Mouse (Mus musculus): ENCODE data around the gene Rnf6. TPM values are rescaled to one million over a fixed set of nuclear protein-coding genes. Genes with fewer than 3 reads are reported as not detected.
"Not testable (repeated sequence)": the region's sequence is repeated elsewhere in the genome, so short reads cannot be mapped to it uniquely, and the experiment has no call there.

Gene Rnf6
- polyA plus RNA-seq, 2 experiments: 13.2 to 19.4 TPM

DNA sequence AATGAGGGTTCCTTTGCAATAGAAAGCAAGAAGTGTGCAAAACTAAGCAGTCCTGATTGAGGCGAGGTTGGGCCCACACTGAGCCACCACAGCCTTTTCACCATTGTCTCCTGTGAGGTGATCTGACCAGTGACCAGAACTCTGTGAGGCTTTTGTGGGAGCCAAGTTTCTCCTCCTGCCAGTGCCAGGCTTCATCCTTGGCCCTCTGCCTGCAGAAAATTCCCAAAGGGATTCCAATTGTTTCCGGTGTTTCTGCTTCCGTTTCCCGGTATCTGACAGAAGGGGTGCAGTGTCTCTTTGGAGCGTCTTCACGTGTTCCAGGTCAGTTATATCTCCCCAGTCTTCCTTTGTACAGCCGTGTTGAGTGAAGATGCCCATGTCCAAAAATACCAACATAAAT is 32.6 kb downstream of the Rnf6 start:
- DNase-seq (ENCODE audit: low read depth in 3 of 3, low spot score in 3 of 3) (no peak), ATAC-seq (ENCODE audit: insufficient read depth) (no peak)
- no peak overlapping the region for H3K9ac ChIP-seq (replicated peaks)
- no peaks in the 10 kb centered on the region for H3K9me3 ChIP-seq (ENCODE audit: control insufficient read depth, low read length)
- 69% methylated on average over 7 of the region's 7 CpGs for WGBS (ENCODE audit: insufficient replicate concordance)
- no peaks in the 10 kb centered on the region for H3K27me3 ChIP-seq (ENCODE audit: control insufficient read depth, insufficient read depth, low read length)
- no peak overlapping the region for H3K27ac ChIP-seq
- H3K4me2 ChIP-seq (ENCODE audit: low read depth): no peak overlapping the region
- TF ChIP-seq EP300 (IDR thresholded peaks at IDR 0.05; ENCODE audit: low read depth): no peak
- no peak for TF ChIP-seq CTCF (IDR thresholded peaks at IDR 0.05; ENCODE audit: low read depth)
- H3K4me3 ChIP-seq (ENCODE audit: insufficient read depth in 1 of 2, low read depth in 2 of 2, low read length in 2 of 2): no peak overlapping the region
- H3K4me1 ChIP-seq (replicated peaks; ENCODE audit: control insufficient read depth in 2 of 2, insufficient read depth in 2 of 2, low read length in 1 of 2): no peaks in the 10 kb centered on the region
- no peaks in the 10 kb centered on the region for H3K36me3 ChIP-seq (replicated peaks; ENCODE audit: control insufficient read depth, insufficient read depth, low read depth)

DNA sequence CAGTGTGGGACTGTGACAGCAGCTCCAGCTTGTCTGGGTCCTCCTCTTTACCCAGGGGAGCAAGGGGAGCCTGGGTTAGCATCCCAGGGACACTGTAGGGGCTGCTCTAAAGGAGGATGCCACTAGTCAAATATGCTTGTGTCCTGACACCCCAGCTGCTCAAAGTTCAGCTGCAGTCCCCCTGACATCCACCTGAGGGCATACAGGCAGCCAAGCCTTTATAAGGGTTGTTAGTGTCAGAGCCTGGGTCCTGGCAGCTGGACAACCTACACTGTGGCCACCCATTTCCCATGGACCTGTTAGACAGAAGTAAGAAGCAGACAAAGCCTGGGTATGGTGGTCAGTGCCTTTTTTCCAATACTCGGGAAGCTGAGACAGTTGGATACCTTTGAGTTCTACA is 33.2 kb downstream of the Rnf6 start:
- H3K9ac ChIP-seq (replicated peaks): no peak overlapping the region
- WGBS (ENCODE audit: insufficient replicate concordance): 65% methylated on average over 1 of the region's 1 CpGs
- no peaks in the 10 kb centered on the region for H3K9me3 ChIP-seq (ENCODE audit: control insufficient read depth, low read length)
- no peak overlapping the region for H3K4me3 ChIP-seq (ENCODE audit: insufficient read depth in 1 of 2, low read depth in 2 of 2, low read length in 2 of 2)
- H3K4me1 ChIP-seq (replicated peaks; ENCODE audit: control insufficient read depth in 2 of 2, insufficient read depth in 2 of 2, low read length in 1 of 2): no peaks in the 10 kb centered on the region
- DNase-seq (ENCODE audit: low read depth in 3 of 3, low spot score in 3 of 3) (no peak), ATAC-seq (ENCODE audit: insufficient read depth) (no peak)
- no peak overlapping the region for H3K27ac ChIP-seq
- H3K36me3 ChIP-seq (replicated peaks; ENCODE audit: control insufficient read depth, insufficient read depth, low read depth): no peaks in the 10 kb centered on the region
- no peaks in the 10 kb centered on the region for H3K27me3 ChIP-seq (ENCODE audit: control insufficient read depth, insufficient read depth, low read length)
- TF ChIP-seq EP300 (IDR thresholded peaks at IDR 0.05; ENCODE audit: low read depth) (no peak), CTCF (IDR thresholded peaks at IDR 0.05; ENCODE audit: low read depth) (peak; percentile 60)
- no peak overlapping the region for H3K4me2 ChIP-seq (ENCODE audit: low read depth)

DNA sequence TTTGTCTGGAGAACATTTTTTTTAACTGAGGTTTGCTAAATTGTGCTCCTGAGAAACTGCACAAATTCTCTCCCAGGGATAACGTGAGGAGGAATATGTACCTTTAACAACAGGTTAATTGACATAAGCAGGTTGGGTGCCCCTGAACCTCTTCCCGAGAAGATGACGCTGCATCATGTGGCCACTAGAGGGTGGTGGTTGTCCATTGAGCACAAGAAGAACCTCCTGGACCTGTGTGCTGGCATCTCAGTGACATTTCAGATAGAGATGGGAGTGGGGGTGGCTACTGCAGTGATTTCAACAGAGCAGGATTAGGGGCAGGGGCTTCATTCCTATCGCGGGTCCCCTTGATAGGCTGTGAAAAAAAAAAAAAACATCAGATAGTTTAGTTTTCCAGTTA is 33.9 kb downstream of the Rnf6 start:
- H3K4me2 ChIP-seq (ENCODE audit: low read depth); ATAC-seq (ENCODE audit: insufficient read depth); H3K4me1 ChIP-seq (replicated peaks; ENCODE audit: control insufficient read depth in 2 of 2, insufficient read depth in 2 of 2, low read length in 1 of 2); H3K27ac ChIP-seq; H3K36me3 ChIP-seq (replicated peaks; ENCODE audit: control insufficient read depth, insufficient read depth, low read depth); H3K4me3 ChIP-seq (ENCODE audit: insufficient read depth in 1 of 2, low read depth in 2 of 2, low read length in 2 of 2); H3K9me3 ChIP-seq (ENCODE audit: control insufficient read depth, low read length); H3K9ac ChIP-seq (replicated peaks); H3K27me3 ChIP-seq (ENCODE audit: control insufficient read depth, insufficient read depth, low read length): not testable (repeated sequence)
- 14% methylated on average over 5 of the region's 5 CpGs for WGBS (ENCODE audit: insufficient replicate concordance)
- TF ChIP-seq CTCF (IDR thresholded peaks at IDR 0.05; ENCODE audit: low read depth): peak; percentile 86
- peak; percentile 28 to 41 (median 37) for DNase-seq (ENCODE audit: low read depth in 3 of 3, low spot score in 3 of 3)

DNA sequence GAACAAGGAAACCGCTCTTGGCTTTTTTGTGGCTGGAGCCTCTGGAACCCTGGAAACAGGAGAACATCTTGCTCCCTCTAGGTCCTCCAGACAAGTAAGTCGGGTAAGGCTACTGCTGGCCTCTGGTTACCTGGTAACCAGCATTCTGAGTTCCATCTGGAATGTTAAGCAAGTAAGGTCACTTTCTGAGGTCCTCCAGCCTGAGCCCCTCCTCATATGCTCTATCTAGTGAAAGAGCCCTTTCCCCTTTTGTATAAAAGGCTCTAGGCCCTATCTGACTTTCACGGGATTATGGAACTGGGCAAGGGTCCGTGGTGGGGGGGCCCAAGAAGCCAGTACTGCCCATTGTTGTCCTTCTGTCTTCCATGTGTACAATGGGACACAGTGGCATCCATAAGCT is 36.2 kb downstream of the Rnf6 start, which contains the start of gene 1700001J03Rik:
Gene 1700001J03Rik, minus strand, starts transcription at position 101 of the 400 bp plus-strand sequence.
- not testable (repeated sequence) for H3K27ac ChIP-seq; H3K9ac ChIP-seq (replicated peaks); H3K9me3 ChIP-seq (ENCODE audit: control insufficient read depth, low read length); ATAC-seq (ENCODE audit: insufficient read depth); DNase-seq (ENCODE audit: low read depth in 3 of 3, low spot score in 3 of 3); H3K4me2 ChIP-seq (ENCODE audit: low read depth); H3K27me3 ChIP-seq (ENCODE audit: control insufficient read depth, insufficient read depth, low read length); H3K4me3 ChIP-seq (ENCODE audit: insufficient read depth in 1 of 2, low read depth in 2 of 2, low read length in 2 of 2); H3K4me1 ChIP-seq (replicated peaks; ENCODE audit: control insufficient read depth in 2 of 2, insufficient read depth in 2 of 2, low read length in 1 of 2); H3K36me3 ChIP-seq (replicated peaks; ENCODE audit: control insufficient read depth, insufficient read depth, low read depth)
- 56% methylated on average over 4 of the region's 4 CpGs for WGBS (ENCODE audit: insufficient replicate concordance)

DNA sequence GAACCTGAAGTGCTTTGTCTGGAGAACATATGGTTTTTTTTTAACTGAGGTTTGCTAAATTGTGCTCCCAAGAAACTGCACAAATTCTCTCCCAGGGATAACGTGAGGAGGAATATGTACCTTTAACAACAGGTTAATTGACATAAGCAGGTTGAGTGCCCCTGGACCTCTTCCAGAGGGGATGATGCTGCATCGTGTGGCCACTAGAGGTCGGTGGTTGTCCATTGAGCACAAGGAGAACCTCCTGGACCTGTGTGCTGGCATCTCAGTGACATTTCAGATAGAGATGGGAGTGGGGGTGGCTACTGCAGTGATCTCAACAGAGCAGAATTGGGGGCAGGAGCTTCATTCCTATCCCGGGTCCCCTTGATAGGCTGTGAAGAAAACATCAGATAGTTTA is 48.6 kb downstream of the Rnf6 start:
- peak; percentile 52 for TF ChIP-seq CTCF (IDR thresholded peaks at IDR 0.05; ENCODE audit: low read depth)
- not testable (repeated sequence) for H3K4me2 ChIP-seq (ENCODE audit: low read depth); H3K9me3 ChIP-seq (ENCODE audit: control insufficient read depth, low read length); DNase-seq (ENCODE audit: low read depth in 3 of 3, low spot score in 3 of 3); H3K4me3 ChIP-seq (ENCODE audit: insufficient read depth in 1 of 2, low read depth in 2 of 2, low read length in 2 of 2); H3K9ac ChIP-seq (replicated peaks); ATAC-seq (ENCODE audit: insufficient read depth); H3K36me3 ChIP-seq (replicated peaks; ENCODE audit: control insufficient read depth, insufficient read depth, low read depth); H3K27me3 ChIP-seq (ENCODE audit: control insufficient read depth, insufficient read depth, low read length); H3K4me1 ChIP-seq (replicated peaks; ENCODE audit: control insufficient read depth in 2 of 2, insufficient read depth in 2 of 2, low read length in 1 of 2); H3K27ac ChIP-seq
- WGBS (ENCODE audit: insufficient replicate concordance): 39% methylated on average over 4 of the region's 4 CpGs

DNA sequence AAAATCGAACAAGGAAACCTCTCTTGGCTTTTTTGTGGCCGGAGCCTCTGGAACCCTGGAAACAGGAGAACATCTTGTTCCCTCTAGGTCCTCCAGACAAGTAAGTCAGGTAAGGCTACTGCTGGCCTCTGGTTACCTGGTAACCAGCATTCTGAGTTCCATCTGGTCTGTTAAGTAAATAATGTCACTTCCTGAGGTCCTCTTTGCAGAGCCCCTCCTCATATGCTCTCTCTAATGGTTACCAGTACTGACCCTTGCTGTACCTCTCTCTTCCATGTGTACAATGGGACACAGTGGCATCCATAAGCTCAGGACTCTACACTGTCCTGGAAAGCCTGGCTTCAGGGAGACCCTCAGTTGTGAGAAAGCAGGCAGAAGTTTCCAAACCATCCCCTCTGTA is 50.7 kb downstream of the Rnf6 start, which contains the start of gene Gm6309:
Gene Gm6309, minus strand, starts transcription at position 101 of the 400 bp plus-strand sequence.
- not testable (repeated sequence) for H3K9ac ChIP-seq (replicated peaks); H3K4me1 ChIP-seq (replicated peaks; ENCODE audit: control insufficient read depth in 2 of 2, insufficient read depth in 2 of 2, low read length in 1 of 2); H3K36me3 ChIP-seq (replicated peaks; ENCODE audit: control insufficient read depth, insufficient read depth, low read depth); H3K4me2 ChIP-seq (ENCODE audit: low read depth); H3K4me3 ChIP-seq (ENCODE audit: insufficient read depth in 1 of 2, low read depth in 2 of 2, low read length in 2 of 2); DNase-seq (ENCODE audit: low read depth in 3 of 3, low spot score in 3 of 3); H3K27me3 ChIP-seq (ENCODE audit: control insufficient read depth, insufficient read depth, low read length); ATAC-seq (ENCODE audit: insufficient read depth); H3K9me3 ChIP-seq (ENCODE audit: control insufficient read depth, low read length); H3K27ac ChIP-seq
- 52% methylated on average over 2 of the region's 2 CpGs for WGBS (ENCODE audit: insufficient replicate concordance)

DNA sequence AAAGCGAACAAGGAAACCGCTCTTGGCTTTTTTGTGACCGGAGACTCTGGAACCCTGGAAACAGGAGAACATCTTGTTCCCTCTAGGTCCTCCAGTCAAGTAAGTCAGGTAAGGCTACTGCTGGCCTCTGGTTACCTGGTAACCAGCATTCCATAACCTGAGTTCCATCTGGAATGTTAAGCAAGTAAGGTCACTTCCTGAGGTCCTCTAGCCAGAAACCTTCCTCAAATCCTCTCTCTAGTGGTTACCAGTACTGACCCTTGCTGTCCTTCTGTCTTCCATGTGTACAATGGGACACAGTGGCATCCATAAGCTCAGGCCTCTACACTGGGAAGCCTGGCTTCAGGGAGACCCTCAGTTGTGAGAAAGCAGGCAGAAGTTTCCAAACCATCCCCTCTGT is 60.9 kb downstream of the Rnf6 start, which contains the start of gene Gm5565:
Gene Gm5565, minus strand, starts transcription at position 101 of the 400 bp plus-strand sequence.
- not testable (repeated sequence) for H3K4me1 ChIP-seq (replicated peaks; ENCODE audit: control insufficient read depth in 2 of 2, insufficient read depth in 2 of 2, low read length in 1 of 2); H3K27ac ChIP-seq; H3K4me2 ChIP-seq (ENCODE audit: low read depth); H3K9me3 ChIP-seq (ENCODE audit: control insufficient read depth, low read length); H3K4me3 ChIP-seq (ENCODE audit: insufficient read depth in 1 of 2, low read depth in 2 of 2, low read length in 2 of 2); H3K36me3 ChIP-seq (replicated peaks; ENCODE audit: control insufficient read depth, insufficient read depth, low read depth); H3K27me3 ChIP-seq (ENCODE audit: control insufficient read depth, insufficient read depth, low read length); DNase-seq (ENCODE audit: low read depth in 3 of 3, low spot score in 3 of 3); ATAC-seq (ENCODE audit: insufficient read depth); H3K9ac ChIP-seq (replicated peaks)
- 84% methylated on average over 3 of the region's 3 CpGs for WGBS (ENCODE audit: insufficient replicate concordance)
